Mouse (Mus musculus) lung, embryonic 15.5 days (tissue): ENCODE measurements at regions not wholly inside any gene's neighbourhood (a gene's known extent, or its start where the extent isn't known, plus 50 kb on each side); places are given as distances from the start of the nearest gene placed in this dataset.

Experiments used
- ATAC-seq: fragments of 200-750 bp; cut with Nextera tagmentation; 2 replicates; pipeline ENCODE4 v1.8.0; 2017; ENCODE audit warnings: moderate number of reproducible peaks, borderline replicate concordance; ENCODE audit not compliant: low FRiP score, low TSS enrichment; ENCODE audit errors: extremely low read depth
- H3K27ac ChIP-seq: fragments of 300-500 bp; sonication (generic); 2 replicates; pipeline ENCODE4 v1.5.1; 2015; ENCODE audit warnings: moderate library complexity, mild to moderate bottlenecking, inconsistent platforms
- H3K27me3 ChIP-seq: fragments of 300-500 bp; sonication (generic); 2 replicates; pipeline ENCODE4 v1.6.1; 2015; ENCODE audit warnings: inconsistent platforms
- H3K36me3 ChIP-seq: fragments of 300-500 bp; sonication (generic); 2 replicates; pipeline ENCODE4 v1.6.1; 2015; ENCODE audit warnings: inconsistent platforms
- H3K4me1 ChIP-seq: fragments of 300-500 bp; sonication (generic); 2 replicates; pipeline ENCODE4 v1.6.1; 2015; ENCODE audit warnings: inconsistent platforms
- H3K4me2 ChIP-seq: fragments of 300-500 bp; sonication (generic); 2 replicates; pipeline ENCODE4 v1.6.1; 2015; ENCODE audit warnings: inconsistent platforms, mild to moderate bottlenecking, moderate library complexity
- H3K4me3 ChIP-seq: fragments of 300-500 bp; sonication (generic); 2 replicates; pipeline ENCODE4 v1.5.1; 2015; ENCODE audit warnings: mild to moderate bottlenecking, inconsistent platforms
- H3K9ac ChIP-seq: fragments of 300-500 bp; sonication (generic); 2 replicates; pipeline ENCODE4 v1.6.1; 2015; ENCODE audit warnings: inconsistent platforms
- H3K9me3 ChIP-seq: fragments of 300-500 bp; sonication (generic); 2 replicates; pipeline ENCODE4 v1.6.1; 2016; ENCODE audit warnings: inconsistent platforms
- WGBS: fragments of 180-500 bp; shearing (Covaris S2); methylation state at CpG from one replicate; pipeline ENCODE4 v1.1.7; 2015; 5-methylcytosine and 5-hydroxymethylcytosine counted together

- H3K27ac ChIP-seq, result no peak overlapping the region
- H3K27me3 ChIP-seq, result no peaks in the 10 kb centered on the region
- no peak overlapping the region for H3K9ac ChIP-seq
- H3K9me3 ChIP-seq, result no peaks in the 10 kb centered on the region
- peaks cover 8% of the 10 kb centered on the region for H3K4me1 ChIP-seq
- 33% methylated on average over 12 of the region's 12 CpGs for WGBS
- no peak for ATAC-seq
- H3K4me2 ChIP-seq, result no peak overlapping the region
- no peaks in the 10 kb centered on the region for H3K36me3 ChIP-seq
- no peak overlapping the region for H3K4me3 ChIP-seq
Measured at GRCm38 (mm10) chr3:131014092-131014716, 96.1 kb upstream of the Lef1 start.

GRCm38 (mm10) chr3:131000701-131001100, 109.6 kb upstream of the Lef1 start:
- Histone ChIP-seq H3K4me1 (no peaks in the 10 kb centered on the region), H3K27me3 (no peaks in the 10 kb centered on the region)
- 81% methylated on average over 13 of the region's 13 CpGs for WGBS

GRCm38 (mm10) chr3:131000252-131000651, 110.0 kb upstream of the Lef1 start:
- H3K27ac ChIP-seq, result no peak overlapping the region
- H3K4me3 ChIP-seq, result no peak overlapping the region
- no peaks in the 10 kb centered on the region for H3K36me3 ChIP-seq
- WGBS, result 60% methylated on average over 3 of the region's 3 CpGs
- no peaks in the 10 kb centered on the region for H3K4me1 ChIP-seq
- H3K9me3 ChIP-seq, result no peaks in the 10 kb centered on the region
- no peaks in the 10 kb centered on the region for H3K27me3 ChIP-seq
- no peak for ATAC-seq
- H3K9ac ChIP-seq, result no peak overlapping the region
- no peak overlapping the region for H3K4me2 ChIP-seq

More at GRCm38 (mm10) chr3:131000701-131001100, 109.6 kb upstream of the Lef1 start:
- Histone ChIP-seq H3K4me3 (no peak overlapping the region), H3K9ac (no peak overlapping the region), H3K4me2 (no peak overlapping the region), H3K9me3 (no peaks in the 10 kb centered on the region), H3K27ac (no peak overlapping the region), H3K36me3 (no peaks in the 10 kb centered on the region)
- no peak for ATAC-seq

GRCm38 (mm10) chr3:130999818-131000217, 110.5 kb upstream of the Lef1 start:
- H3K4me1 ChIP-seq, result no peaks in the 10 kb centered on the region
- no peaks in the 10 kb centered on the region for H3K36me3 ChIP-seq
- no peak overlapping the region for H3K4me3 ChIP-seq
- H3K4me2 ChIP-seq, result no peak overlapping the region
- ATAC-seq, result no peak
- no peaks in the 10 kb centered on the region for H3K9me3 ChIP-seq
- no peaks in the 10 kb centered on the region for H3K27me3 ChIP-seq
- H3K9ac ChIP-seq, result no peak overlapping the region
- no peak overlapping the region for H3K27ac ChIP-seq
- 62% methylated on average over 6 of the region's 6 CpGs for WGBS

GRCm38 (mm10) chr3:130998433-130998832, 111.8 kb upstream of the Lef1 start:
- Histone ChIP-seq H3K4me3 (no peak overlapping the region), H3K27ac (no peak overlapping the region), H3K4me2 (no peak overlapping the region), H3K9ac (no peak overlapping the region), H3K9me3 (no peaks in the 10 kb centered on the region), H3K4me1 (no peaks in the 10 kb centered on the region), H3K27me3 (no peaks in the 10 kb centered on the region), H3K36me3 (no peaks in the 10 kb centered on the region)
- ATAC-seq, result no peak
- WGBS, result 46% methylated on average over 10 of the region's 10 CpGs

- Histone ChIP-seq H3K27me3 (no peaks in the 10 kb centered on the region), H3K9me3 (no peaks in the 10 kb centered on the region), H3K4me3 (no peak overlapping the region), H3K4me2 (no peak overlapping the region), H3K4me1 (no peaks in the 10 kb centered on the region), H3K9ac (no peak overlapping the region), H3K36me3 (no peaks in the 10 kb centered on the region), H3K27ac (no peak overlapping the region)
- ATAC-seq, result no peak
- 65% methylated on average over 11 of the region's 11 CpGs for WGBS
Measured at GRCm38 (mm10) chr3:130996786-130997185, 113.5 kb upstream of the Lef1 start.

GRCm38 (mm10) chr3:130991971-130992370, 118.3 kb upstream of the Lef1 start:
- Histone ChIP-seq H3K4me2 (no peak overlapping the region), H3K36me3 (no peaks in the 10 kb centered on the region), H3K27me3 (no peaks in the 10 kb centered on the region), H3K4me3 (no peak overlapping the region), H3K9me3 (no peaks in the 10 kb centered on the region), H3K4me1 (no peaks in the 10 kb centered on the region), H3K27ac (no peak overlapping the region), H3K9ac (no peak overlapping the region)
- ATAC-seq, result no peak
- WGBS, result 64% methylated on average over 9 of the region's 9 CpGs

GRCm38 (mm10) chr3:130986708-130987107, 123.6 kb upstream of the Lef1 start:
- H3K4me2 ChIP-seq, result no peak overlapping the region
- no peak overlapping the region for H3K9ac ChIP-seq
- WGBS, result 57% methylated on average over 2 of the region's 2 CpGs
- H3K4me1 ChIP-seq, result no peaks in the 10 kb centered on the region
- no peaks in the 10 kb centered on the region for H3K36me3 ChIP-seq
- H3K4me3 ChIP-seq, result no peak overlapping the region
- no peak overlapping the region for H3K27ac ChIP-seq
- no peak for ATAC-seq
- H3K27me3 ChIP-seq, result no peaks in the 10 kb centered on the region
- H3K9me3 ChIP-seq, result no peaks in the 10 kb centered on the region

- H3K9ac ChIP-seq, result no peak overlapping the region
- no peaks in the 10 kb centered on the region for H3K27me3 ChIP-seq
- H3K9me3 ChIP-seq, result no peaks in the 10 kb centered on the region
- ATAC-seq, result no peak
- H3K36me3 ChIP-seq, result no peaks in the 10 kb centered on the region
- no peak overlapping the region for H3K4me2 ChIP-seq
- H3K4me3 ChIP-seq, result no peak overlapping the region
- WGBS, result 87% methylated on average over 2 of the region's 2 CpGs
- H3K27ac ChIP-seq, result no peak overlapping the region
- no peaks in the 10 kb centered on the region for H3K4me1 ChIP-seq
Measured at GRCm38 (mm10) chr3:130986101-130986500, 124.2 kb upstream of the Lef1 start.

GRCm38 (mm10) chr3:130981566-130981965, 128.7 kb upstream of the Lef1 start:
- no peaks in the 10 kb centered on the region for H3K27me3 ChIP-seq
- H3K36me3 ChIP-seq, result no peaks in the 10 kb centered on the region
- ATAC-seq, result no peak
- no peak overlapping the region for H3K4me3 ChIP-seq
- no peaks in the 10 kb centered on the region for H3K9me3 ChIP-seq
- H3K9ac ChIP-seq, result no peak overlapping the region
- H3K4me1 ChIP-seq, result no peaks in the 10 kb centered on the region
- no peak overlapping the region for H3K27ac ChIP-seq
- H3K4me2 ChIP-seq, result no peak overlapping the region

- WGBS, result 65% methylated on average over 14 of the region's 14 CpGs
- no peak overlapping the region for H3K9ac ChIP-seq
- 0 out of 2 replicates have a peak, but pooled peaks cover 8% of the 10 kb centered on the region for H3K4me1 ChIP-seq
- no peaks in the 10 kb centered on the region for H3K9me3 ChIP-seq
- no peak overlapping the region for H3K4me3 ChIP-seq
- no peaks in the 10 kb centered on the region for H3K27me3 ChIP-seq
- no peak overlapping the region for H3K4me2 ChIP-seq
- ATAC-seq, result no peak
- no peak overlapping the region for H3K27ac ChIP-seq
- H3K36me3 ChIP-seq, result no peaks in the 10 kb centered on the region
Measured at GRCm38 (mm10) chr3:130978986-130979642, 131.2 kb upstream of the Lef1 start.

GRCm38 (mm10) chr3:130977921-130978700, 132.2 kb upstream of the Lef1 start:
- WGBS, result 55% methylated on average over 13 of the region's 13 CpGs
- Histone ChIP-seq H3K9me3 (no peaks in the 10 kb centered on the region), H3K36me3 (no peaks in the 10 kb centered on the region), H3K4me2 (no peak overlapping the region), H3K27ac (no peak overlapping the region), H3K4me3 (no peak overlapping the region), H3K9ac (no peak overlapping the region), H3K27me3 (no peaks in the 10 kb centered on the region), H3K4me1 (0 out of 2 replicates have a peak, but pooled peaks cover 8% of the 10 kb centered on the region)
- ATAC-seq, result no peak
